Mouse (Mus musculus): ENCODE data around the gene Tmem184c. TPM values are rescaled to one million over a fixed set of nuclear protein-coding genes. Genes with fewer than 3 reads are reported as not detected.

Tmem184c gene
- polyA plus RNA-seq, 1 experiment from 2014 or later, result 6.7 TPM

GRCm38 (mm10) chr8:77634035-77634434 is 23.5 kb upstream of the Tmem184c start:
- H3K36me3 ChIP-seq (replicated peaks; ENCODE audit: insufficient read depth, low read length), result no peaks in the 10 kb centered on the region
- TF ChIP-seq EP300 (IDR thresholded peaks at IDR 0.05; ENCODE audit: low read depth) (no peak), CTCF (IDR thresholded peaks at IDR 0.05; ENCODE audit: low read depth) (no peak)
- DNase-seq (no peak), ATAC-seq (no peak)
- H3K9me3 ChIP-seq (ENCODE audit: low read length), result no peaks in the 10 kb centered on the region
- 65% methylated on average over 5 of the region's 5 CpGs for WGBS (ENCODE audit: insufficient replicate concordance)
- H3K27me3 ChIP-seq (ENCODE audit: insufficient read depth, low read length), result no peaks in the 10 kb centered on the region
- H3K27ac ChIP-seq (ENCODE audit: low read depth), result no peak overlapping the region
- no peak overlapping the region for H3K4me2 ChIP-seq (ENCODE audit: low read depth, low read length)
- no peak overlapping the region for H3K4me3 ChIP-seq (ENCODE audit: low read depth, low read length)
- H3K4me1 ChIP-seq (ENCODE audit: insufficient read depth), result no peaks in the 10 kb centered on the region
- H3K9ac ChIP-seq (replicated peaks), result no peak overlapping the region

GRCm38 (mm10) chr8:77633211-77633610 is 22.7 kb upstream of the Tmem184c start:
- Histone ChIP-seq H3K4me2 (ENCODE audit: low read depth, low read length) (no peak overlapping the region), H3K9ac (replicated peaks) (no peak overlapping the region), H3K4me3 (ENCODE audit: low read depth, low read length) (no peak overlapping the region), H3K36me3 (replicated peaks; ENCODE audit: insufficient read depth, low read length) (no peaks in the 10 kb centered on the region), H3K9me3 (ENCODE audit: low read length) (no peaks in the 10 kb centered on the region), H3K4me1 (ENCODE audit: insufficient read depth) (no peaks in the 10 kb centered on the region), H3K27me3 (ENCODE audit: insufficient read depth, low read length) (no peaks in the 10 kb centered on the region), H3K27ac (ENCODE audit: low read depth) (no peak overlapping the region)
- no peak for ATAC-seq
- no peak for DNase-seq
- TF ChIP-seq EP300 (IDR thresholded peaks at IDR 0.05; ENCODE audit: low read depth) (no peak), CTCF (IDR thresholded peaks at IDR 0.05; ENCODE audit: low read depth) (no peak)
- WGBS (ENCODE audit: insufficient replicate concordance), result 59% methylated on average over 2 of the region's 2 CpGs

- H3K36me3 ChIP-seq (replicated peaks; ENCODE audit: insufficient read depth, low read length), result no peaks in the 10 kb centered on the region
- TF ChIP-seq EP300 (IDR thresholded peaks at IDR 0.05; ENCODE audit: low read depth) (no peak), CTCF (IDR thresholded peaks at IDR 0.05; ENCODE audit: low read depth) (no peak)
- ATAC-seq, result no peak
- no peaks in the 10 kb centered on the region for H3K9me3 ChIP-seq (ENCODE audit: low read length)
- H3K4me3 ChIP-seq (ENCODE audit: low read depth, low read length), result no peak overlapping the region
- DNase-seq, result no peak
- H3K27me3 ChIP-seq (ENCODE audit: insufficient read depth, low read length), result no peaks in the 10 kb centered on the region
- 62% methylated on average over 3 of the region's 3 CpGs for WGBS (ENCODE audit: insufficient replicate concordance)
- H3K27ac ChIP-seq (ENCODE audit: low read depth), result no peak overlapping the region
- no peaks in the 10 kb centered on the region for H3K4me1 ChIP-seq (ENCODE audit: insufficient read depth)
- H3K4me2 ChIP-seq (ENCODE audit: low read depth, low read length), result no peak overlapping the region
- no peak overlapping the region for H3K9ac ChIP-seq (replicated peaks)
These were observed 20.2 kb upstream of the Tmem184c start for GRCm38 (mm10) chr8:77630691-77631090.

GRCm38 (mm10) chr8:77629858-77630537 is 19.5 kb upstream of the Tmem184c start:
- Histone ChIP-seq H3K27me3 (ENCODE audit: insufficient read depth, low read length) (no peaks in the 10 kb centered on the region), H3K4me3 (ENCODE audit: low read depth, low read length) (no peak overlapping the region), H3K9me3 (ENCODE audit: low read length) (no peaks in the 10 kb centered on the region), H3K9ac (replicated peaks) (no peak overlapping the region), H3K36me3 (replicated peaks; ENCODE audit: insufficient read depth, low read length) (no peaks in the 10 kb centered on the region), H3K4me2 (ENCODE audit: low read depth, low read length) (no peak overlapping the region), H3K4me1 (ENCODE audit: insufficient read depth) (no peaks in the 10 kb centered on the region), H3K27ac (ENCODE audit: low read depth) (no peak overlapping the region)
- TF ChIP-seq CTCF (IDR thresholded peaks at IDR 0.05; ENCODE audit: low read depth) (peak; percentile 93), EP300 (IDR thresholded peaks at IDR 0.05; ENCODE audit: low read depth) (no peak)
- ATAC-seq (0 out of 2 replicates have a peak, but pooled peaks have one; percentile 40), DNase-seq (peak; percentile 82)
- 16% methylated on average over 15 of the region's 15 CpGs for WGBS (ENCODE audit: insufficient replicate concordance)

GRCm38 (mm10) chr8:77623677-77624209 is 13.2 kb upstream of the Tmem184c start:
- DNase-seq (no peak), ATAC-seq (no peak)
- H3K27ac ChIP-seq (ENCODE audit: low read depth), result no peak overlapping the region
- H3K9me3 ChIP-seq (ENCODE audit: low read length), result no peaks in the 10 kb centered on the region
- no peak overlapping the region for H3K9ac ChIP-seq (replicated peaks)
- 69% methylated on average over 7 of the region's 7 CpGs for WGBS (ENCODE audit: insufficient replicate concordance)
- H3K4me2 ChIP-seq (ENCODE audit: low read depth, low read length), result no peak overlapping the region
- H3K27me3 ChIP-seq (ENCODE audit: insufficient read depth, low read length), result no peaks in the 10 kb centered on the region
- no peaks in the 10 kb centered on the region for H3K36me3 ChIP-seq (replicated peaks; ENCODE audit: insufficient read depth, low read length)
- H3K4me3 ChIP-seq (ENCODE audit: low read depth, low read length), result no peak overlapping the region
- H3K4me1 ChIP-seq (ENCODE audit: insufficient read depth), result no peaks in the 10 kb centered on the region
- TF ChIP-seq EP300 (IDR thresholded peaks at IDR 0.05; ENCODE audit: low read depth), result no peak
- no peak for TF ChIP-seq CTCF (IDR thresholded peaks at IDR 0.05; ENCODE audit: low read depth)

GRCm38 (mm10) chr8:77617916-77618315 is 7.4 kb upstream of the Tmem184c start:
- no peaks in the 10 kb centered on the region for H3K9me3 ChIP-seq (ENCODE audit: low read length)
- DNase-seq, result peak; percentile 51
- no peak overlapping the region for H3K9ac ChIP-seq (replicated peaks)
- H3K27me3 ChIP-seq (ENCODE audit: insufficient read depth, low read length), result no peaks in the 10 kb centered on the region
- H3K27ac ChIP-seq (ENCODE audit: low read depth), result no peak overlapping the region
- 67% methylated on average over 2 of the region's 2 CpGs for WGBS (ENCODE audit: insufficient replicate concordance)
- ATAC-seq, result peak; percentile 54
- peak; percentile 64 for TF ChIP-seq CTCF (IDR thresholded peaks at IDR 0.05; ENCODE audit: low read depth)
- no peak for TF ChIP-seq EP300 (IDR thresholded peaks at IDR 0.05; ENCODE audit: low read depth)
- no peaks in the 10 kb centered on the region for H3K4me1 ChIP-seq (ENCODE audit: insufficient read depth)
- no peak overlapping the region for H3K4me3 ChIP-seq (ENCODE audit: low read depth, low read length)
- H3K4me2 ChIP-seq (ENCODE audit: low read depth, low read length), result no peak overlapping the region
- H3K36me3 ChIP-seq (replicated peaks; ENCODE audit: insufficient read depth, low read length), result no peaks in the 10 kb centered on the region
